Mouse (Mus musculus) lung, postnatal 0 days (tissue): Measurements from ENCODE around the gene Wbp11. TPM values are rescaled to one million over a fixed set of nuclear protein-coding genes. Genes with fewer than 3 reads are reported as not detected.

Experiments
- ATAC-seq: fragments of 200-750 bp; cut with Nextera tagmentation; 2 replicates; pipeline ENCODE4 v1.8.0; 2017; ENCODE audit warnings: moderate library complexity
- DNase-seq: peaks from one replicate; pipeline ENCODE4 v3.0.0-alpha.2; 2016; ENCODE audit warnings: low spot score
- H3K27ac ChIP-seq: fragments of 300-500 bp; sonication (generic); 2 replicates; pipeline ENCODE4 v1.5.1; 2014; ENCODE audit warnings: antibody characterized with exemption, mild to moderate bottlenecking, low read length, mixed read lengths
- H3K27me3 ChIP-seq: fragments of 300-500 bp; sonication (generic); replicated peaks from 2 replicates; pipeline ENCODE4 v1.6.1; 2014; ENCODE audit warnings: low read length, mixed read lengths; ENCODE audit not compliant: insufficient read depth
- H3K36me3 ChIP-seq: fragments of 300-500 bp; sonication (generic); 2 replicates; pipeline ENCODE4 v1.6.1; 2014; ENCODE audit warnings: low read length, mixed read lengths; ENCODE audit not compliant: insufficient read depth
- H3K4me1 ChIP-seq: fragments of 300-500 bp; sonication (generic); 2 replicates; pipeline ENCODE4 v1.6.1; 2014; ENCODE audit warnings: antibody characterized with exemption, low read depth, low read length, mixed read lengths; ENCODE audit not compliant: insufficient read depth
- H3K4me2 ChIP-seq: fragments of 300-500 bp; sonication (generic); replicated peaks from 2 replicates; pipeline ENCODE4 v1.6.1; 2014; ENCODE audit warnings: low read depth, mild to moderate bottlenecking, low read length, moderate library complexity, mixed read lengths
- H3K4me3 ChIP-seq: fragments of 300-500 bp; sonication (generic); 2 replicates; pipeline ENCODE4 v1.5.1; 2014; ENCODE audit warnings: low read depth, low read length
- H3K9ac ChIP-seq: fragments of 300-500 bp; sonication (generic); replicated peaks from 2 replicates; pipeline ENCODE4 v1.6.1; 2014; ENCODE audit warnings: low read depth, mild to moderate bottlenecking
- H3K9me3 ChIP-seq: fragments of 300-500 bp; sonication (generic); 2 replicates; pipeline ENCODE4 v1.6.1; 2016; ENCODE audit warnings: low read length, mixed read lengths
- CTCF ChIP-seq: IDR thresholded peaks from 2 replicates; pipeline ENCODE4 v1.5.1; 2016; ENCODE audit warnings: antibody characterized with exemption, mild to moderate bottlenecking
- EP300 ChIP-seq: IDR thresholded peaks from 2 replicates; pipeline ENCODE4 v1.6.1; 2016; ENCODE audit warnings: antibody characterized with exemption, mild to moderate bottlenecking, control low read depth
- WGBS: fragments of 180-500 bp; shearing (Covaris S2); extraction: QIAGEN DNeasy Blood & Tissue Kit; methylation state at CpG from one replicate; pipeline ENCODE4 v1.1.7; 2014; 5-methylcytosine and 5-hydroxymethylcytosine counted together
- polyA plus RNA-seq: library from polyadenylated mRNA; unstranded; fragments of >200 nt; fragmentation: Nextera tagmentation; extraction: Ambion mirVana; gene quantifications from 2 replicates; pipeline ENCODE4 v1.2.1, GENCODE M21; 2015

Gene Wbp11
- polyA plus RNA-seq, 1 experiment from 2014 or later: 44.4 TPM

DNA sequence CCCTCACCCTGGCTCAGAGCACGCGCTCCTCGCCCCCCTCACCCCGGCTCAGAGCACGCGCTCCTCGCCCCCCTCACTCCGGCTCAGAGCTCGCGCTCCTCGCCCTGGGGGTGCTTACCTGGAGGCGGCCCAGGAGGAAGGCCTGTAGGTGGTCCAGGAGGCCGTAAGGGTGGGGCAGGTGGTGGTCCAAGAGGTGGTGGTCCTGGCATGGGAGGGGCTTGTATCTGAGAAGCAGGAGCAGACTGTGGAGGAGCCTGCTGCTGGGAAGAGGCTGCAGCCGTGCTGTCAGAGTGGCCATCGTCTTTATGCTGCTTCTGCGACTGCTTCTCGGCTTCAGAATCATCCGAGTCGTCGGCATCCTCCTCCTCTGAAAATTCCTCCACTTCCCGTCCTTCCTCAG, 11.2 kb downstream of the Wbp11 start:
- no peak overlapping the region for H3K27ac ChIP-seq
- WGBS: 95% methylated on average over 21 of the region's 21 CpGs
- ATAC-seq: no peak
- H3K4me1 ChIP-seq: no peaks in the 10 kb centered on the region
- H3K9ac ChIP-seq: no peak overlapping the region
- no peak overlapping the region for H3K4me2 ChIP-seq
- no peak for TF ChIP-seq EP300
- TF ChIP-seq CTCF: no peak
- H3K27me3 ChIP-seq: no peaks in the 10 kb centered on the region
- peaks cover 62% of the 10 kb centered on the region for H3K36me3 ChIP-seq
- no peaks in the 10 kb centered on the region for H3K9me3 ChIP-seq
- DNase-seq: no peak
- no peak overlapping the region for H3K4me3 ChIP-seq

- Histone ChIP-seq H3K4me3 (no peak overlapping the region), H3K27me3 (no peaks in the 10 kb centered on the region), H3K4me2 (no peak overlapping the region), H3K9me3 (no peaks in the 10 kb centered on the region), H3K36me3 (peaks cover 48% of the 10 kb centered on the region), H3K27ac (no peak overlapping the region), H3K9ac (no peak overlapping the region), H3K4me1 (no peaks in the 10 kb centered on the region)
- ATAC-seq (peak; percentile 21; the same call in 1 of the 2 replicates), DNase-seq (peak; percentile 64)
- TF ChIP-seq CTCF (no peak), EP300 (0 out of 2 replicates have a peak, but pooled peaks have one; percentile 23)
- WGBS: 77% methylated on average over 7 of the region's 7 CpGs
Measured at GRCm38 (mm10) chr6:136815381-136815780, 12.7 kb downstream of the Wbp11 start.

DNA sequence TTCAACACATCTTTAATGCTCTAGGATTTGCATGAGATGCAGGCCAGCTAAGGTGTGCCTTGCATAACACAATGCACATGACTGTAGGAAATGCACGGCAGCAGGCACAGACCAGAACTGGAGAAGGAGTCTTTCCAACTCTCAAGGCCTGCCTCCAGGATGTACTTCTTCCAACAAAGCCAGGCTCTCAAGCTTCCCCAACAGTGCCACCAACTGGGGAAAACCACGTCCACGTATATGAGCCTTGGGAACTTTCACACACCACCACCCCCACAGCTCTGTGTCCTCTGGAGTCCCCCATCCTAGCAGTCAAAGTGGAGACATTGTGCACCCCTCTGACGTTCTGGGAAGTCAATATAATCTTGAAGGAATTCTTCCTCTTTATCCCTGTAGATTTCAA, 14.9 kb downstream of the Wbp11 start:
- Histone ChIP-seq H3K9me3 (no peaks in the 10 kb centered on the region), H3K9ac (no peak overlapping the region), H3K4me1 (no peaks in the 10 kb centered on the region; the same call in 1 of the 2 replicates), H3K27ac (no peak overlapping the region), H3K27me3 (no peaks in the 10 kb centered on the region), H3K36me3 (peaks cover 38% of the 10 kb centered on the region; the same call in 1 of the 2 replicates), H3K4me3 (no peak overlapping the region), H3K4me2 (no peak overlapping the region)
- ATAC-seq: no peak
- peak; percentile 64 for DNase-seq
- WGBS: 23% methylated on average over 4 of the region's 4 CpGs
- TF ChIP-seq CTCF (peak; percentile 63), EP300 (peak; percentile 16; the same call in 1 of the 2 replicates)

- WGBS: 81% methylated on average over 10 of the region's 10 CpGs
- peaks cover 28% of the 10 kb centered on the region; the same call in 1 of the 2 replicates for H3K36me3 ChIP-seq
- H3K4me1 ChIP-seq: no peaks in the 10 kb centered on the region; the same call in 1 of the 2 replicates
- no peak overlapping the region for H3K4me3 ChIP-seq
- TF ChIP-seq EP300: no peak
- no peak for TF ChIP-seq CTCF
- no peaks in the 10 kb centered on the region for H3K27me3 ChIP-seq
- H3K4me2 ChIP-seq: no peak overlapping the region
- H3K9me3 ChIP-seq: no peaks in the 10 kb centered on the region
- ATAC-seq (no peak), DNase-seq (no peak)
- no peak overlapping the region for H3K9ac ChIP-seq
- no peak overlapping the region for H3K27ac ChIP-seq
Measured at GRCm38 (mm10) chr6:136811196-136811595, 16.8 kb downstream of the Wbp11 start.

GRCm38 (mm10) chr6:136809673-136810072, 18.4 kb downstream of the Wbp11 start:
- TF ChIP-seq CTCF: no peak
- TF ChIP-seq EP300: no peak
- Histone ChIP-seq H3K4me2 (peak overlapping the region; percentile 90), H3K36me3 (peaks cover 16% of the 10 kb centered on the region; the same call in 1 of the 2 replicates), H3K27me3 (no peaks in the 10 kb centered on the region), H3K4me1 (no peaks in the 10 kb centered on the region; the same call in 1 of the 2 replicates), H3K27ac (peak overlapping the region; percentile 91), H3K9ac (peak overlapping the region; percentile 70; the same call in 1 of the 2 replicates), H3K4me3 (peak overlapping the region; percentile 77), H3K9me3 (no peaks in the 10 kb centered on the region)
- ATAC-seq (no peak), DNase-seq (peak; percentile 35)
- WGBS: 54% methylated on average over 13 of the region's 13 CpGs

DNA sequence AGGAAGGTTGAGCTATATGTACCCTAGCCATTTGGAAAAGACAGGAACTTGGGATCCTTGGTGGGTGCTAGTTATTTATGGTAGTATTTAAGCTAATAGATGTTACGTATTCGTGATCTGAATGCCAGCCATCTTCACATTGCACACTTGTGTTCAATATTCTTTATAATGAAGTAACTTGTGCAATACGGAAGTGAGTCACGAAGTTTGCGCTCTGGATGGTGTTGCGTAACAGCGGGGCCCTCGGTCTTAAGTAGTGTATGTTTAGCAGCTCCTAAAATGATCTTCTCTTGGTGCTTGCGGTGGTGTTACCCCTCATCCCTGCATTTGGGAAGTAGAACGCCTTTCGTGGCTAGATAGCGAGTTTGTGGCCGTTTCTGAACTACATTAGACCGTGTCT, 19.0 kb downstream of the Wbp11 start:
- H3K9ac ChIP-seq: peak overlapping the region; percentile 70
- H3K9me3 ChIP-seq: no peaks in the 10 kb centered on the region
- H3K4me3 ChIP-seq: peak overlapping the region; percentile 77
- 11% methylated on average over 14 of the region's 14 CpGs for WGBS
- TF ChIP-seq CTCF: no peak
- TF ChIP-seq EP300: peak; percentile 78
- peak overlapping the region; percentile 91 for H3K27ac ChIP-seq
- peak; percentile 17 for ATAC-seq
- peak; percentile 96 for DNase-seq
- H3K4me1 ChIP-seq: no peaks in the 10 kb centered on the region; the same call in 1 of the 2 replicates
- H3K36me3 ChIP-seq: peaks cover 10% of the 10 kb centered on the region; the same call in 1 of the 2 replicates
- no peaks in the 10 kb centered on the region for H3K27me3 ChIP-seq
- peak overlapping the region; percentile 90 for H3K4me2 ChIP-seq
